Mouse (Mus musculus) thymus, adult 2 months (tissue): Measurements from ENCODE around the gene Socs2. TPM values are rescaled to one million over a fixed set of nuclear protein-coding genes. Genes with fewer than 3 reads are reported as not detected.

ENCODE experiments used
- DNase-seq: peaks from one replicate; pipeline ENCODE4 v3.0.0; 2021
- H3K27ac ChIP-seq: fragments of 200-500 bp; 2 replicates; pipeline ENCODE4 v1.5.1; 2012; ENCODE audit warnings: low read length, control low read depth; ENCODE audit not compliant: control insufficient read depth, insufficient read depth
- H3K27me3 ChIP-seq: fragments of 200-500 bp; 2 replicates; pipeline ENCODE4 v1.6.1; 2012; ENCODE audit warnings: mild to moderate bottlenecking, low read length, moderate library complexity, mixed read lengths; ENCODE audit not compliant: control insufficient read depth, insufficient read depth
- H3K36me3 ChIP-seq: fragments of 200-500 bp; 2 replicates; pipeline ENCODE4 v1.6.1; 2012; ENCODE audit warnings: mild to moderate bottlenecking, low read length, moderate library complexity; ENCODE audit not compliant: control insufficient read depth, insufficient read depth
- H3K4me1 ChIP-seq: fragments of 200-500 bp; replicated peaks from 2 replicates; pipeline ENCODE4 v1.6.1; 2012; ENCODE audit warnings: low read length; ENCODE audit not compliant: control insufficient read depth, insufficient read depth
- H3K4me3 ChIP-seq: fragments of 200-500 bp; 2 replicates; pipeline ENCODE4 v1.5.1; 2012; ENCODE audit warnings: mild to moderate bottlenecking, low read length, control low read depth, moderate library complexity; ENCODE audit not compliant: control insufficient read depth, insufficient read depth
- CTCF ChIP-seq: fragments of 200-500 bp; IDR thresholded peaks from 2 replicates; pipeline ENCODE4 v1.5.1; 2012; ENCODE audit warnings: mild to moderate bottlenecking, control low read depth, low read length, moderate library complexity, borderline replicate concordance; ENCODE audit not compliant: control insufficient read depth, poor library complexity, insufficient read depth; ENCODE audit errors: extremely low read depth
- POLR2A ChIP-seq: fragments of 200-500 bp; IDR thresholded peaks from 2 replicates; pipeline ENCODE4 v1.6.1; 2012; ENCODE audit warnings: mild to moderate bottlenecking, low read length, control low read depth, moderate library complexity; ENCODE audit not compliant: control insufficient read depth, poor library complexity, insufficient read depth; ENCODE audit errors: extremely low read depth
- WGBS: fragments of 180-500 bp; shearing (Covaris S2); methylation state at CpG from one replicate; pipeline ENCODE4 v1.1.7; 2018; 5-methylcytosine and 5-hydroxymethylcytosine counted together
- polyA plus RNA-seq: library from polyadenylated mRNA; depleted of rRNA; stranded (reverse); fragments of >200 nt; gene quantifications from 2 replicates; pipeline ENCODE4 v1.2.3, GENCODE M21; 2012

The Socs2 gene
- polyA plus RNA-seq, 1 experiment = 18.4 TPM

DNA sequence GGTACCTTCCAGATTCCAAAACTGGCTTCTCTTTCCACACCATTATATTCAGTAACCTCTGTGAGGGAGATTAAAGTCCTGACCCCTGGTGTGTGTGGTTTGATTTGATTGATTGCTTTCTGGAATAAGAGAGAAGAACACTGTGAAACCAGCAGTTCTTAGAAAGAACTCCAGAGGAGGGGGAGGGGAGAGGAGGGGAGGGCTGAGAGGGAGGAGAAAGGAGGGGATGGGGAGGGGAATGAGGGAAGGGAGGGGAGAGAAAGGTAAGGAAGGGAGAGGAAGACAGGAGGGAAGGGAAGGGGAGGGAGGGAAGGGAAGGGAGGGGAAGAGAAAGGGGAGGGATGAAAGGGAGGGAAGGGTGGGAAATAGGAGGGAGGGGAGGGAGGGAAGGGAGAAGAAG is 62.3 kb downstream of the Socs2 start:
- H3K4me1 ChIP-seq = no peaks in the 10 kb centered on the region
- TF ChIP-seq POLR2A (no peak), CTCF (no peak)
- no peaks in the 10 kb centered on the region for H3K36me3 ChIP-seq
- H3K27me3 ChIP-seq = no peaks in the 10 kb centered on the region
- no peak overlapping the region for H3K27ac ChIP-seq
- H3K4me3 ChIP-seq = no peak overlapping the region
- DNase-seq = no peak

DNA sequence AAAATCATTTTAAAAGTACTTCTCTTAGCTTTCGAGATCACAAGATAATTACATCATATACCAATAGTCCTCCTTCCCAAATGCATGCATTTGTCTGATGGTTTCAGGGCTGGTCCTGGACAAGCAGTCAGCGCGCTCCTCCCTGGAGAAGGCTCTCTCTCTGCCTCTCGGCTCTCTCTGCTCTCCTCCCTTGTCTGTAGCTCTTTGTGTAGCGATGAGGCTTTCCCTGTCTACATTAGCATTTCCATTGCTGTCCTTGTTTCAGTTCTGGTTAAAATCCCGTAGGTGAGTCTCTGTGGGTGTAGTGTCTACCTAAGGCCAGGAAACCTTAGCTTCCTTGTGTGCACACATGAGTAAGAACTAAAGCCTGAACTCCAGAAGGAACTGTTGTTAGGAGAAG is 62.9 kb downstream of the Socs2 start:
- Histone ChIP-seq H3K27ac (no peak overlapping the region), H3K4me3 (no peak overlapping the region), H3K4me1 (no peaks in the 10 kb centered on the region), H3K36me3 (no peaks in the 10 kb centered on the region), H3K27me3 (no peaks in the 10 kb centered on the region)
- no peak for DNase-seq
- 94% methylated on average over 6 of the region's 6 CpGs for WGBS
- no peak for TF ChIP-seq POLR2A
- no peak for TF ChIP-seq CTCF

DNA sequence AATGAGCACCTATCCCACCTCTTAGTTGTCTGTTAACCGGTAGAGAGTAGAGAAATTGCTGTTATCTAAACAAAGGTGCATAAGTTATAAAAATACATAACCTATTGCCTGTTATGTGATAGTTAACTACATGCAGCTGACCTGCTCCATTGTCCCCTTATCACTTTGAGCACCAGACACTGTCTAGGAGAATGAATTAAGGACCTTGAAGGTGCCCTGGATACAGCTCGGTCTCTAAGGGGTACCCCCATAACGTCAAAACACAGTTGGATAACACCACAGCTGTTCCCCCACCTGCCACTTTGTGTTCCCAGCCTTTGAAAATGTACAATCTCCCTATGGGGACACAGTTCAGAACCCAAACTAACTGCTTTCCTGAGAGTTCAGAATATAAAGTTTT is 68.5 kb downstream of the Socs2 start:
- no peaks in the 10 kb centered on the region for H3K4me1 ChIP-seq
- WGBS = 86% methylated on average over 3 of the region's 3 CpGs
- no peak for DNase-seq
- H3K27ac ChIP-seq = no peak overlapping the region
- no peaks in the 10 kb centered on the region for H3K36me3 ChIP-seq
- TF ChIP-seq CTCF = no peak
- TF ChIP-seq POLR2A = no peak
- H3K4me3 ChIP-seq = no peak overlapping the region
- no peaks in the 10 kb centered on the region for H3K27me3 ChIP-seq

DNA sequence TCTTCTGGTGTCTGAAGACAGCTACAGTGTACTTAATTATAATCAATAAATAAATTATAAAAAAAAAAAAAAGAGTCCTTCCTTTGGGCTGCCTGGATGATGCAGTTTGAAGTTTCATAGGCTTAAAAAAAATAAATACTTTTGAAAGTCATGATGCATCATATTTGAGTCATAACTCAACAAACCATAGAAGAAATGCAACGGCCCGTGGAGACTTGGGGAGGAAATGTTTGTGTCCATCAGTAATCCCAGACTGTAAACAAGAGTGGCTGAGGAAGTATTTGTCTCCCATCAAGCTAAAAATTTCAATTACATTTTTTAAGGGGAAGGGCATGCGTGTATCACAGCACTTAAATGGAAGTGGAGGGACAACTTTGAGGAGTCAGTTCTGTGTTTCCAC is 69.2 kb downstream of the Socs2 start:
- H3K4me1 ChIP-seq = no peaks in the 10 kb centered on the region
- no peak for DNase-seq
- TF ChIP-seq CTCF (no peak), POLR2A (no peak)
- H3K36me3 ChIP-seq = no peaks in the 10 kb centered on the region
- H3K27ac ChIP-seq = no peak overlapping the region
- no peak overlapping the region for H3K4me3 ChIP-seq
- H3K27me3 ChIP-seq = no peaks in the 10 kb centered on the region
- 97% methylated on average over 3 of the region's 3 CpGs for WGBS

DNA sequence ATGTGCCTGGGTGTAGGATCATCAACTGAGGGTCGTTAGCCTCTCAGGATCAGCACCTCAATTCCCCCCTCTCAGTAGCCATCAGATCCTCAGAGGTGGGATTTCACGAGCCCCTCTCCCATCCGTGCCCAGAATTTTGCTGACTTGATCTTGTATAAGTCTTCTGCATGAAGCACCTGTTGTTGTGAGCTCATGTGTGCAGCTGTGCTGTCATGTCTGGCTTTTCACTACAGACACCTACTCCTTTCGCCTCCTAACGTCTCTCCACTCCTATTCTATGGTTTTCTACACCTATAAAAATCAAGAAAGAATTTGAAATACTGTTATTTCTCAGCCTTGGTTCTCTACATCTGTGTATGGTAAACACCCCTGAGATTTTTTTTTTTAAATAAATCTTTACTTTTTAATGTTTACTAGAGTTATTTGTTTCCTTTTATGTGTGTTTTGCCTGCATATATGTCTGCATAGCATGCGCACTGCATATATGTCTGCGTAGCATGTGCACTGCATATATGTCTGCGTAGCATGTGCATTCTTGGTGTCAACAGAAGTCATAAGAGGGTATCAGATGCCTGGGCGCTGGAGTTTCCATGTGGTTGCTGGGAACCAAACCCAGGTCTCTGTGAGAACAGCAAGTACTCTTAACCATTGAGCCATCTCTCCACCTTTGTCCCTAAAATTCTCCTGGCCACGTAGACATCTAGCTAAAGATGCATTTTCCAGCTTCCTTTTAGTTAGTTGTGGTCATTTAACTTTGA is 74.0 kb downstream of the Socs2 start:
- DNase-seq = no peak
- TF ChIP-seq POLR2A (no peak), CTCF (no peak)
- WGBS = 94% methylated on average over 10 of the region's 10 CpGs
- H3K4me3 ChIP-seq = no peak overlapping the region
- H3K4me1 ChIP-seq = no peaks in the 10 kb centered on the region
- no peaks in the 10 kb centered on the region for H3K36me3 ChIP-seq
- no peaks in the 10 kb centered on the region for H3K27me3 ChIP-seq
- H3K27ac ChIP-seq = no peak overlapping the region

DNA sequence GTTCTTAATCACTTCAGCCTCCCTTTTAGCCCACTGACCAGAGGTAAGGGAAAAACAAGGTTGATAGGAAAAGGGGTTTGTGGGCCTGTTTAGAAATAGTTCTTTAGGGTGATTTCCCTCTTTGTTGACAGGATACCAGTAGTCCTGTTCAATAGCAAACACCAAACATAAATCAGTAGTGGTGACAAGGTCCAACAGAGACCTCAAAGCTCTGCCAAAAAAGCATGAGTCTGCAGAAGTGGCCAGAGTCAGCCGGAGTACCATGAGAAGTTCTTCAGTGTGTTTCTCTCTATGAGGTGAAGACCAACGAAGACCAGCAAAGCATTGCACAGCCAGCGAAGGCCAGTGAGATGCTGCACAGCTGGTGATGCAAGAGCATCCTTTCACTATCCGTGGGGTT is 76.3 kb downstream of the Socs2 start:
- TF ChIP-seq CTCF (no peak), POLR2A (no peak)
- H3K27me3 ChIP-seq = no peaks in the 10 kb centered on the region
- 94% methylated on average over 4 of the region's 4 CpGs for whole genome bisulfite sequencing
- H3K4me3 ChIP-seq = no peak overlapping the region
- no peaks in the 10 kb centered on the region for H3K4me1 ChIP-seq
- no peak overlapping the region for H3K27ac ChIP-seq
- no peak for DNase-seq
- no peaks in the 10 kb centered on the region for H3K36me3 ChIP-seq

DNA sequence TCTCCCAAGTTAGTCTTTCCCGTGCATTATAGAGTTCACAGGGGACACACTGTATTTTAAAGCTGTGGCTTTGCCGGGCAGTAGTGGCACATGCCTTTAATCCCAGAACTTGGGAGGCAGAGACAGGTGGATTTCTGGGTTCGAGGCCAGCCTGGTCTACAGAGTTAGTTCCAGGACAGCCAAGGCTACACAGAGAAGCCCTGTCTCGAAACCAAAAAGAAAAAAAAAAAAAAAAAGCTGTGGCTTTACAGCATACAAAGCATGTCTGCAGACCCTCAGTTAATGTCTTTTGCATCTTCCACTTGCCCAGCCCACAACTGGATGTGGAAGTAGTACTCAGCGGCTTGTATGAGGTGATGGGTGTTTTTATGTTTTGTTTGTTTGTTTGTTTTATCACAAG is 79.4 kb downstream of the Socs2 start:
- H3K4me1 ChIP-seq = no peaks in the 10 kb centered on the region
- TF ChIP-seq POLR2A = no peak
- no peak for TF ChIP-seq CTCF
- no peaks in the 10 kb centered on the region for H3K36me3 ChIP-seq
- H3K27me3 ChIP-seq = no peaks in the 10 kb centered on the region
- no peak overlapping the region for H3K27ac ChIP-seq
- no peak overlapping the region for H3K4me3 ChIP-seq
- 85% methylated on average over 5 of the region's 5 CpGs for WGBS
- DNase-seq = no peak
